Mouse (Mus musculus) heart, embryonic 10.5 days (tissue): Measurements from ENCODE around the gene Plpp2. TPM values are rescaled to one million over a fixed set of nuclear protein-coding genes. Genes with fewer than 3 reads are reported as not detected.

Source experiments
- DNase-seq: peaks from one replicate; pipeline ENCODE4 v3.0.0-alpha.2; 2017; ENCODE audit warnings: low spot score
- H3K27ac ChIP-seq: fragments of 300-500 bp; sonication (generic); 2 replicates; pipeline ENCODE4 v1.5.1; 2016; ENCODE audit warnings: mild to moderate bottlenecking
- H3K27me3 ChIP-seq: fragments of 300-500 bp; sonication (generic); 2 replicates; pipeline ENCODE4 v1.6.1; 2016; ENCODE audit warnings: mild to moderate bottlenecking; ENCODE audit not compliant: poor library complexity, insufficient read depth, severe bottlenecking
- H3K36me3 ChIP-seq: fragments of 300-500 bp; sonication (generic); 2 replicates; pipeline ENCODE4 v1.6.1; 2016; ENCODE audit warnings: mild to moderate bottlenecking, moderate library complexity
- H3K4me1 ChIP-seq: fragments of 300-500 bp; sonication (generic); 2 replicates; pipeline ENCODE4 v1.6.1; 2016; ENCODE audit warnings: mild to moderate bottlenecking
- H3K4me3 ChIP-seq: fragments of 300-500 bp; sonication (generic); 2 replicates; pipeline ENCODE4 v1.5.1; 2016; ENCODE audit warnings: mild to moderate bottlenecking, moderate library complexity
- H3K9me3 ChIP-seq: fragments of 300-500 bp; sonication (generic); 2 replicates; pipeline ENCODE4 v1.6.1; 2016; ENCODE audit warnings: mild to moderate bottlenecking, moderate library complexity
- WGBS: fragments of 180-500 bp; shearing (Covaris S2); methylation state at CpG from one replicate; pipeline ENCODE4 v1.1.7; 2016; 5-methylcytosine and 5-hydroxymethylcytosine counted together
- polyA plus RNA-seq: library from polyadenylated mRNA; unstranded; fragments of >200 nt; fragmentation: Nextera tagmentation; extraction: Ambion mirVana; gene quantifications from 2 replicates; pipeline ENCODE4 v1.2.1, GENCODE M21; 2016

The Plpp2 gene
- polyA plus RNA-seq, 1 experiment from 2014 or later = 24.1 TPM

DNA sequence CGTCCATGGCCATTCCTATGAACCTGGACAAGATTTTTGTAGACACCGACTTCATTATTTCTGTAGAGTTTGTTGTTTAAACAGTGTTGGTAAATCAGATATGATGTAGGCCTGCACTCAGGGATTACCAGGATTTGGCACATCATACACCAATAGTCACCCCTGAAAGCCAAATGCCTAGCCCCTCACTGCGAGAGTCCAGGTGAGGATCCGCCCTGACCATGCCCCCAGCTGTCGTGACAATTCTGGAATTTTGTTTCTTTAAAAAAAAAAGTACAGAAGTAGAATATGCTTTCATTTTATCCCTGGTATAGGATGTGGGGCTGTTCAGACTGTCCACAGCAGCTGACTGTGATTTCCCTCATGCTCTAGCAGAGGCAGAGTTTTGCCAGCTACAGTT is 36.3 kb upstream of the Plpp2 start:
- no peaks in the 10 kb centered on the region for H3K27me3 ChIP-seq
- 84% methylated on average over 5 of the region's 5 CpGs for WGBS
- peak; percentile 58 for DNase-seq
- H3K4me3 ChIP-seq = no peak overlapping the region
- no peak overlapping the region for H3K27ac ChIP-seq
- H3K4me1 ChIP-seq = no peaks in the 10 kb centered on the region
- no peaks in the 10 kb centered on the region for H3K36me3 ChIP-seq
- no peaks in the 10 kb centered on the region for H3K9me3 ChIP-seq

DNA sequence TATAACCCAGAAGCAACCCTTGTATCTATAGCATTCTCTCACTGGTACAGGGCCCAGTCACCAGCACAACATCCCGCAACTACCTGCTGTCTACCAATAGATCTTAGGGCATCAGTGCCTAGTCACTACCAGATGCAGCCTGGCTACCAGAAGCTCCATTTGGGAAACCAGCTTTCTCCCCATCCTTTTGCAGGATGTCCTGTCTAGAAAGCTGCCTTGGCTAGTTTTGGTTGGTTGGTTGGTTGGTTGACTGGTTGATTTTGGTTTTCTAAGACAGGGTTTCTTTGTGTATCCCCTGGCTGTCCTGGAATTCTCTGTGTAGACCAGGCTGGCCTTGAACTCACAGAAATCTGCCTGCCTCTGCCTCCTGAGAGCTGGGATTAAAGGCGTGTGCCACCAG is 26.1 kb upstream of the Plpp2 start:
- WGBS = 91% methylated on average over 2 of the region's 2 CpGs
- Histone ChIP-seq H3K4me3 (no peak overlapping the region), H3K36me3 (no peaks in the 10 kb centered on the region), H3K9me3 (no peaks in the 10 kb centered on the region), H3K27me3 (no peaks in the 10 kb centered on the region), H3K4me1 (peaks cover 4% of the 10 kb centered on the region; the same call in 1 of the 2 replicates), H3K27ac (no peak overlapping the region)
- peak; percentile 55 for DNase-seq

- H3K4me1 ChIP-seq = peaks cover 23% of the 10 kb centered on the region
- WGBS = 89% methylated on average over 5 of the region's 5 CpGs
- no peak overlapping the region for H3K4me3 ChIP-seq
- no peaks in the 10 kb centered on the region for H3K9me3 ChIP-seq
- H3K27me3 ChIP-seq = no peaks in the 10 kb centered on the region
- DNase-seq = peak; percentile 59
- no peaks in the 10 kb centered on the region for H3K36me3 ChIP-seq
- H3K27ac ChIP-seq = no peak overlapping the region
Measured at GRCm38 (mm10) chr10:79557496-79557895, 23.9 kb upstream of the Plpp2 start.

DNA sequence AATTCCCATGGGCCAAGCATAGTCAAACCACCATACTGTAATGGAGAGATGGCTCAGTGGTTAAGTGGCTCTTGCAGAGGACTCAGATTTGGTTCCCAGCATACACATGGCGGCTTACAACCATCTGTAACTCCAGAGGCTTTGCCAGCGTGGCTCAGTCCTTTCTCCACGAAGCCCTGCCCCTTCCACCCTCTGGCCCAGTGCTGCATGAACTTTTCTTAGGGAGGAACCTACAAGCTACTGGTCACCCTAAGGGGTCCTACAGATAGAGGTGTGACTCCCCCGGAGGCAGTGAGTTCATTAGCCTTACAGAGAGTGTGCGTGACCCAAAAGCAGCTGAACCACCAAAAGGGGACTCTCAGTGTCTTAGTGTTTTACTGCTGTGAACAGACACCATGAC is 23.4 kb upstream of the Plpp2 start:
- no peaks in the 10 kb centered on the region for H3K36me3 ChIP-seq

DNA sequence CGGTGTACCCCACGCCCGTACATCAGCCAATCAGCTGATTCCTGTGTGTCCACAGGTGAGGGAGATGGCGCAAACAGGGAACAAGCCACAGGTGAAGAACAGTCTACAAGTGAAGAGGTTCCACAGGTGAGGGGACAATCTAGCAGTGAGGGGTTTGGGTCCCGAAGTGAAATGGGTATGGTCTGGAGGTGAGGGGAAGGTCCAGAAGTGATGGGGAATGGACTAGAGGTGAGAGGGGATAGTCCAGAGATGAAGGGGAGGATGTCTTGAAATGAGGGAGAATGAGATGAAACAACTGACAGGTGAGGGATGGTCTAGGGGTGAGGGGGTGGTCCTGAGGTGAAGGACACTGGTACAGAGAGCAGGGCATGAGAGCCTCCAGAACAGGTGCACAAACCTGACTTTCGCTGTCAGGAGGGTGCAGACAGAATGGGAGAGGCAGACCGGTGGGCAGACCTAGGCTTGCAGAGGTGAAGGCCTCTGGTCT is 21.7 kb upstream of the Plpp2 start:
- H3K36me3 ChIP-seq = peaks cover under 1% of the 10 kb centered on the region
- H3K27ac ChIP-seq = peak overlapping the region; percentile 95
- DNase-seq = peak; percentile 67
- H3K27me3 ChIP-seq = no peaks in the 10 kb centered on the region
- H3K4me3 ChIP-seq = peak overlapping the region; percentile 93
- H3K4me1 ChIP-seq = peaks cover 27% of the 10 kb centered on the region
- WGBS = 24% methylated on average over 7 of the region's 7 CpGs
- H3K9me3 ChIP-seq = no peaks in the 10 kb centered on the region

More for the DNA sequence above, 23.4 kb upstream of the Plpp2 start:
- WGBS = 84% methylated on average over 5 of the region's 5 CpGs
- Histone ChIP-seq H3K4me1 (peaks cover 27% of the 10 kb centered on the region), H3K27ac (no peak overlapping the region), H3K27me3 (no peaks in the 10 kb centered on the region), H3K4me3 (no peak overlapping the region), H3K9me3 (no peaks in the 10 kb centered on the region)
- DNase-seq = peak; percentile 68

- 1% methylated on average over 102 of the region's 108 CpGs for WGBS
- no peaks in the 10 kb centered on the region for H3K27me3 ChIP-seq
Measured at GRCm38 (mm10) chr10:79554330-79555237, 21.0 kb upstream of the Plpp2 start, which contains the start of gene Mier2. Gene Mier2, minus strand, starts transcription at chr10:79555199.

GRCm38 (mm10) chr10:79553691-79554090 is 20.1 kb upstream of the Plpp2 start:
- no peak overlapping the region for H3K27ac ChIP-seq
- H3K27me3 ChIP-seq = no peaks in the 10 kb centered on the region
- WGBS = 32% methylated on average over 10 of the region's 10 CpGs
- no peaks in the 10 kb centered on the region for H3K9me3 ChIP-seq
- H3K4me3 ChIP-seq = peak overlapping the region; percentile 93
- peak; percentile 74 for DNase-seq
- H3K36me3 ChIP-seq = peaks cover 16% of the 10 kb centered on the region
- peaks cover 32% of the 10 kb centered on the region for H3K4me1 ChIP-seq

More at GRCm38 (mm10) chr10:79554330-79555237, 21.0 kb upstream of the Plpp2 start, which contains the start of gene Mier2:
- H3K9me3 ChIP-seq = no peaks in the 10 kb centered on the region
- H3K36me3 ChIP-seq = peaks cover 7% of the 10 kb centered on the region
- H3K27ac ChIP-seq = peak within 1 kb of the TSS; percentile 95
- peak; percentile 86 for DNase-seq
- H3K4me3 ChIP-seq = peak within 1 kb of the TSS; percentile 93
- peaks cover 27% of the 10 kb centered on the region for H3K4me1 ChIP-seq

- H3K4me1 ChIP-seq = peaks cover 32% of the 10 kb centered on the region
- no peaks in the 10 kb centered on the region for H3K9me3 ChIP-seq
- peaks cover 22% of the 10 kb centered on the region for H3K36me3 ChIP-seq
- no peak overlapping the region for H3K27ac ChIP-seq
- peak; percentile 75 for DNase-seq
- H3K27me3 ChIP-seq = no peaks in the 10 kb centered on the region
- no peak overlapping the region for H3K4me3 ChIP-seq
- 86% methylated on average over 6 of the region's 6 CpGs for WGBS
Measured at GRCm38 (mm10) chr10:79553176-79553575, 19.6 kb upstream of the Plpp2 start.

GRCm38 (mm10) chr10:79552531-79552930 is 18.9 kb upstream of the Plpp2 start:
- no peak overlapping the region for H3K4me3 ChIP-seq
- H3K27ac ChIP-seq = no peak overlapping the region
- peaks cover 33% of the 10 kb centered on the region for H3K4me1 ChIP-seq
- H3K27me3 ChIP-seq = no peaks in the 10 kb centered on the region
- H3K36me3 ChIP-seq = peaks cover 28% of the 10 kb centered on the region
- peak; percentile 68 for DNase-seq
- 89% methylated on average over 8 of the region's 8 CpGs for WGBS
- H3K9me3 ChIP-seq = no peaks in the 10 kb centered on the region

GRCm38 (mm10) chr10:79550366-79550765 is 16.8 kb upstream of the Plpp2 start:
- Histone ChIP-seq H3K4me1 (peaks cover 40% of the 10 kb centered on the region), H3K36me3 (peaks cover 49% of the 10 kb centered on the region), H3K27me3 (no peaks in the 10 kb centered on the region), H3K9me3 (no peaks in the 10 kb centered on the region), H3K27ac (no peak overlapping the region), H3K4me3 (no peak overlapping the region)
- peak; percentile 70 for DNase-seq
- 79% methylated on average over 9 of the region's 9 CpGs for WGBS

- H3K27me3 ChIP-seq = no peaks in the 10 kb centered on the region
- peak; percentile 69 for DNase-seq
- peaks cover 61% of the 10 kb centered on the region for H3K36me3 ChIP-seq
- no peaks in the 10 kb centered on the region for H3K9me3 ChIP-seq
- no peak overlapping the region for H3K4me3 ChIP-seq
- 88% methylated on average over 18 of the region's 18 CpGs for WGBS
- no peak overlapping the region for H3K27ac ChIP-seq
- H3K4me1 ChIP-seq = peaks cover 43% of the 10 kb centered on the region
Measured at GRCm38 (mm10) chr10:79548971-79549723, 15.6 kb upstream of the Plpp2 start.

GRCm38 (mm10) chr10:79548546-79548945 is 14.9 kb upstream of the Plpp2 start:
- peaks cover 67% of the 10 kb centered on the region for H3K36me3 ChIP-seq
- WGBS = 84% methylated on average over 5 of the region's 5 CpGs

More at GRCm38 (mm10) chr10:79548546-79548945, 14.9 kb upstream of the Plpp2 start:
- H3K4me1 ChIP-seq = peaks cover 38% of the 10 kb centered on the region
- no peaks in the 10 kb centered on the region for H3K9me3 ChIP-seq
- no peak overlapping the region for H3K27ac ChIP-seq
- H3K4me3 ChIP-seq = no peak overlapping the region
- H3K27me3 ChIP-seq = no peaks in the 10 kb centered on the region
- DNase-seq = peak; percentile 68
